Mouse (Mus musculus): ENCODE measurements around the gene Zfp791. TPM values are rescaled to one million over a fixed set of nuclear protein-coding genes. Genes with fewer than 3 reads are reported as not detected.

Zfp791 gene
- polyA plus RNA-seq, 1 experiment from 2014 or later, result 3.6 TPM

GRCm38 (mm10) chr8:85076001-85076400 is 46.9 kb downstream of the Zfp791 start:
- 73% methylated on average over 9 of the region's 9 CpGs for WGBS

GRCm38 (mm10) chr8:85074617-85075016 is 48.3 kb downstream of the Zfp791 start:
- DNase-seq (ENCODE audit: low spot score), result no peak
- Histone ChIP-seq H3K27me3 (ENCODE audit: control insufficient read depth, insufficient read depth, low read length) (no peaks in the 10 kb centered on the region), H3K36me3 (replicated peaks; ENCODE audit: control insufficient read depth, insufficient read depth) (peaks cover 53% of the 10 kb centered on the region), H3K4me3 (replicated peaks; ENCODE audit: low read length) (no peak overlapping the region), H3K27ac (no peak overlapping the region), H3K4me1 (replicated peaks; ENCODE audit: control insufficient read depth, insufficient read depth, low read length) (peaks cover 17% of the 10 kb centered on the region), H3K9ac (no peak overlapping the region), H3K4me2 (replicated peaks) (no peak overlapping the region), H3K9me3 (ENCODE audit: control insufficient read depth, low read length) (no peaks in the 10 kb centered on the region)
- ATAC-seq (ENCODE audit: low FRiP score), result no peak
- 94% methylated on average over 10 of the region's 10 CpGs for WGBS

More at GRCm38 (mm10) chr8:85076001-85076400, 46.9 kb downstream of the Zfp791 start:
- no peaks in the 10 kb centered on the region for H3K9me3 ChIP-seq (ENCODE audit: control insufficient read depth, low read length)
- no peak overlapping the region for H3K4me2 ChIP-seq (replicated peaks)
- DNase-seq (ENCODE audit: low spot score) (no peak), ATAC-seq (ENCODE audit: low FRiP score) (no peak)
- peaks cover 53% of the 10 kb centered on the region for H3K36me3 ChIP-seq (replicated peaks; ENCODE audit: control insufficient read depth, insufficient read depth)
- no peaks in the 10 kb centered on the region for H3K27me3 ChIP-seq (ENCODE audit: control insufficient read depth, insufficient read depth, low read length)
- H3K27ac ChIP-seq, result no peak overlapping the region
- H3K9ac ChIP-seq, result no peak overlapping the region
- no peak overlapping the region for H3K4me3 ChIP-seq (replicated peaks; ENCODE audit: low read length)
- H3K4me1 ChIP-seq (replicated peaks; ENCODE audit: control insufficient read depth, insufficient read depth, low read length), result peaks cover 18% of the 10 kb centered on the region

GRCm38 (mm10) chr8:85074167-85074566 is 48.7 kb downstream of the Zfp791 start:
- Histone ChIP-seq H3K4me1 (replicated peaks; ENCODE audit: control insufficient read depth, insufficient read depth, low read length) (peaks cover 15% of the 10 kb centered on the region), H3K36me3 (replicated peaks; ENCODE audit: control insufficient read depth, insufficient read depth) (peaks cover 52% of the 10 kb centered on the region), H3K27ac (no peak overlapping the region), H3K9me3 (ENCODE audit: control insufficient read depth, low read length) (no peaks in the 10 kb centered on the region), H3K4me2 (replicated peaks) (no peak overlapping the region), H3K4me3 (replicated peaks; ENCODE audit: low read length) (no peak overlapping the region), H3K27me3 (ENCODE audit: control insufficient read depth, insufficient read depth, low read length) (no peaks in the 10 kb centered on the region), H3K9ac (no peak overlapping the region)
- WGBS, result 84% methylated on average over 10 of the region's 10 CpGs
- DNase-seq (ENCODE audit: low spot score) (no peak), ATAC-seq (ENCODE audit: low FRiP score) (no peak)

- Histone ChIP-seq H3K9ac (no peak overlapping the region; the same call in 1 of the 2 replicates), H3K4me3 (replicated peaks; ENCODE audit: low read length) (peak overlapping the region; percentile 83), H3K4me2 (replicated peaks) (no peak overlapping the region), H3K9me3 (ENCODE audit: control insufficient read depth, low read length) (no peaks in the 10 kb centered on the region), H3K27me3 (ENCODE audit: control insufficient read depth, insufficient read depth, low read length) (no peaks in the 10 kb centered on the region), H3K4me1 (replicated peaks; ENCODE audit: control insufficient read depth, insufficient read depth, low read length) (peaks cover 15% of the 10 kb centered on the region), H3K27ac (no peak overlapping the region), H3K36me3 (replicated peaks; ENCODE audit: control insufficient read depth, insufficient read depth) (peaks cover 53% of the 10 kb centered on the region)
- ATAC-seq (ENCODE audit: low FRiP score), result no peak
- 93% methylated on average over 15 of the region's 15 CpGs for WGBS
- no peak for DNase-seq (ENCODE audit: low spot score)
These were observed 49.8 kb downstream of the Zfp791 start for GRCm38 (mm10) chr8:85073041-85073612.

GRCm38 (mm10) chr8:85072364-85072929 is 50.4 kb downstream of the Zfp791 start:
- Histone ChIP-seq H3K27ac (peak overlapping the region; percentile 86), H3K27me3 (ENCODE audit: control insufficient read depth, insufficient read depth, low read length) (no peaks in the 10 kb centered on the region), H3K36me3 (replicated peaks; ENCODE audit: control insufficient read depth, insufficient read depth) (peaks cover 54% of the 10 kb centered on the region), H3K9ac (peak overlapping the region; percentile 79), H3K4me3 (replicated peaks; ENCODE audit: low read length) (peak overlapping the region; percentile 83), H3K4me1 (replicated peaks; ENCODE audit: control insufficient read depth, insufficient read depth, low read length) (peaks cover 15% of the 10 kb centered on the region), H3K9me3 (ENCODE audit: control insufficient read depth, low read length) (no peaks in the 10 kb centered on the region), H3K4me2 (replicated peaks) (peak overlapping the region; percentile 72)
- no peak for DNase-seq (ENCODE audit: low spot score)
- ATAC-seq (ENCODE audit: low FRiP score), result no peak
- 42% methylated on average over 9 of the region's 9 CpGs for WGBS

- peak; percentile 89 for ATAC-seq (ENCODE audit: low FRiP score)
- Histone ChIP-seq H3K27me3 (ENCODE audit: control insufficient read depth, insufficient read depth, low read length) (no peaks in the 10 kb centered on the region), H3K27ac (peak within 1 kb of the TSS; percentile 86), H3K9ac (peak within 1 kb of the TSS; percentile 79), H3K4me2 (replicated peaks) (peak within 1 kb of the TSS; percentile 72), H3K9me3 (ENCODE audit: control insufficient read depth, low read length) (no peaks in the 10 kb centered on the region), H3K4me3 (replicated peaks; ENCODE audit: low read length) (peak within 1 kb of the TSS; percentile 83), H3K4me1 (replicated peaks; ENCODE audit: control insufficient read depth, insufficient read depth, low read length) (peaks cover 15% of the 10 kb centered on the region), H3K36me3 (replicated peaks; ENCODE audit: control insufficient read depth, insufficient read depth) (peaks cover 60% of the 10 kb centered on the region)
- DNase-seq (ENCODE audit: low spot score), result peak; percentile 91
- WGBS, result under 1% methylated on average over 68 of the region's 68 CpGs
These were observed 51.2 kb downstream of the Zfp791 start, which contains the start of gene Dhps for GRCm38 (mm10) chr8:85071514-85072281. Dhps (plus strand) TSS chr8:85071757.

GRCm38 (mm10) chr8:85071041-85071440 is 51.9 kb downstream of the Zfp791 start:
- Histone ChIP-seq H3K9me3 (ENCODE audit: control insufficient read depth, low read length) (no peaks in the 10 kb centered on the region), H3K4me3 (replicated peaks; ENCODE audit: low read length) (peak overlapping the region; percentile 83), H3K36me3 (replicated peaks; ENCODE audit: control insufficient read depth, insufficient read depth) (peaks cover 60% of the 10 kb centered on the region), H3K27me3 (ENCODE audit: control insufficient read depth, insufficient read depth, low read length) (no peaks in the 10 kb centered on the region), H3K9ac (peak overlapping the region; percentile 79; the same call in 1 of the 2 replicates), H3K27ac (peak overlapping the region; percentile 86), H3K4me2 (replicated peaks) (peak overlapping the region; percentile 72), H3K4me1 (replicated peaks; ENCODE audit: control insufficient read depth, insufficient read depth, low read length) (peaks cover 15% of the 10 kb centered on the region)
- 81% methylated on average over 5 of the region's 5 CpGs for WGBS
- ATAC-seq (ENCODE audit: low FRiP score) (no peak), DNase-seq (ENCODE audit: low spot score) (no peak)

GRCm38 (mm10) chr8:85067982-85068381 is 54.9 kb downstream of the Zfp791 start, which contains the start of gene Gm5741:
Gm5741 (minus strand) TSS chr8:85067982.
- no peak within 1 kb of the TSS for H3K27ac ChIP-seq
- H3K36me3 ChIP-seq (replicated peaks; ENCODE audit: control insufficient read depth, insufficient read depth), result peaks cover 55% of the 10 kb centered on the region
- no peaks in the 10 kb centered on the region for H3K27me3 ChIP-seq (ENCODE audit: control insufficient read depth, insufficient read depth, low read length)
- H3K4me1 ChIP-seq (replicated peaks; ENCODE audit: control insufficient read depth, insufficient read depth, low read length), result peaks cover 14% of the 10 kb centered on the region
- H3K4me3 ChIP-seq (replicated peaks; ENCODE audit: low read length), result no peak within 1 kb of the TSS
- ATAC-seq (ENCODE audit: low FRiP score) (no peak), DNase-seq (ENCODE audit: low spot score) (no peak)
- H3K9ac ChIP-seq, result no peak within 1 kb of the TSS
- H3K9me3 ChIP-seq (ENCODE audit: control insufficient read depth, low read length), result no peaks in the 10 kb centered on the region
- no peak within 1 kb of the TSS for H3K4me2 ChIP-seq (replicated peaks)

GRCm38 (mm10) chr8:85067155-85067554 is 55.7 kb downstream of the Zfp791 start:
- ATAC-seq (ENCODE audit: low FRiP score), result no peak
- H3K36me3 ChIP-seq (replicated peaks; ENCODE audit: control insufficient read depth, insufficient read depth), result peaks cover 63% of the 10 kb centered on the region

More at GRCm38 (mm10) chr8:85067155-85067554, 55.7 kb downstream of the Zfp791 start:
- no peaks in the 10 kb centered on the region for H3K9me3 ChIP-seq (ENCODE audit: control insufficient read depth, low read length)
- H3K4me2 ChIP-seq (replicated peaks), result no peak overlapping the region
- H3K27ac ChIP-seq, result no peak overlapping the region
- no peaks in the 10 kb centered on the region for H3K27me3 ChIP-seq (ENCODE audit: control insufficient read depth, insufficient read depth, low read length)
- H3K4me1 ChIP-seq (replicated peaks; ENCODE audit: control insufficient read depth, insufficient read depth, low read length), result peaks cover 6% of the 10 kb centered on the region
- no peak overlapping the region for H3K9ac ChIP-seq
- no peak for DNase-seq (ENCODE audit: low spot score)
- WGBS, result 91% methylated on average over 2 of the region's 2 CpGs
- no peak overlapping the region for H3K4me3 ChIP-seq (replicated peaks; ENCODE audit: low read length)
